Mouse (Mus musculus): ENCODE results near the gene Hlf.

DNA sequence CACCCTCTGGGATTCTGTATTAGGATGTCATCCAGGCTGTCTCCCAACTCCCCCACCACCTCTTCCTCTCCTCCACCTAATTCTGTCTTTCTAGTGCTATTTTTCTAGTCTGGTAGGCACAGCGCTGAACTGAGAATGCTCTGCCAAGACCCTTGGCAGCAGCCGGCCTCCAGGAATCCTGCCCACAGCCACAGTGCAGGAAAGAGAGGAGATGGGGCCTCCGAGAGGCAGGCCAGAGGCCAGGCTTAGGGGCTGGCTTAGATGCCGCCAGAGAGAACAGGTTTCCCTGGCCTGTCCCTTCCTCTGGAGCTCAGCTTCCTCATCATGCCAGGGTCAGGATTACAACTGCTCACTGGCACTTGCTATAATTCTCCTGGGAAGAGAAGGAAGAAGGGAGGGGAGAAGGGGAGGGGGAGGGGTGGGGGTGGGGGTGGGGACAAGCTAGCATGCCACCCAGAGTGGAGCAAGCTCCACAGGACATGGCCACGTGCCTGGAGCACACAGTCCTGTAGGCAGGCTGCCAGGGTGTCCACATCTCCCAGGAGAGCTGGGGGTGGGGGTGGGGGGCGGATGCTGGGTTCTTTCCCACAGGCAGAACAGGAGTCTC lies 8.6 kb downstream of the Hlf start:
- TF ChIP-seq CTCF (conservative IDR thresholded peaks at IDR 0.05; ENCODE audit: low read length) (no peak), POU5F1 (IDR thresholded peaks at IDR 0.05; ENCODE audit: borderline replicate concordance, low read length) (no peak), NANOG (IDR thresholded peaks at IDR 0.05; ENCODE audit: borderline replicate concordance, low read length) (no peak)

Data from E14TG2a.4 (cell line).